Mouse (Mus musculus): ENCODE results near the gene Pygm. TPM values are rescaled to one million over a fixed set of nuclear protein-coding genes. Genes with fewer than 3 reads are reported as not detected.
A peak's percentile ranks its signal among the peaks of the same experiment; 100 is the strongest.

The Pygm gene
- polyA plus RNA-seq (2016; fragmentation: Nextera tagmentation; extraction: Ambion mirVana), result 4.7 and 5.5 TPM in 2 replicates

DNA sequence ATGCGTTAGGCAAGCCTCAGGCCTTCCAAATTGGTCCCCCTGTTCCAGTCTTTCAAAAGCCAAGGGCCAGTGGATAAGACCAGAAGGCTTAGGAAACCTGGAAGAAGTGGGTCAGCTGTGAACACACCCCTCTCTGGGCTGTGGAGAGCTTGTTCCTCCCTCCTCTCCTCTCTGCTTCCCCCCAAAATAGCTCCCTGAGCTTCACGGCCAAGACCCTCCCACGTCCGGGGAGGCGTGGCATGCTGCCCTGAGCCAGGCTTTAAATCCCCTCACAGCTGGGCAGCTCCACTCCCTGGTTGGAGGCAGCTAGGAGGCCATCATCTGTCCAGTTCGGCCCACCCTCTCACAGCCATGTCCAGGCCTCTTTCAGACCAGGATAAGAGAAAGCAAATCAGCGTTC is at the start of gene Pygm:
Gene Pygm (plus strand): TSS at position 272 of the 400 bp plus-strand sequence.
- no peak within 1 kb of the TSS for H3K27ac ChIP-seq

DNA sequence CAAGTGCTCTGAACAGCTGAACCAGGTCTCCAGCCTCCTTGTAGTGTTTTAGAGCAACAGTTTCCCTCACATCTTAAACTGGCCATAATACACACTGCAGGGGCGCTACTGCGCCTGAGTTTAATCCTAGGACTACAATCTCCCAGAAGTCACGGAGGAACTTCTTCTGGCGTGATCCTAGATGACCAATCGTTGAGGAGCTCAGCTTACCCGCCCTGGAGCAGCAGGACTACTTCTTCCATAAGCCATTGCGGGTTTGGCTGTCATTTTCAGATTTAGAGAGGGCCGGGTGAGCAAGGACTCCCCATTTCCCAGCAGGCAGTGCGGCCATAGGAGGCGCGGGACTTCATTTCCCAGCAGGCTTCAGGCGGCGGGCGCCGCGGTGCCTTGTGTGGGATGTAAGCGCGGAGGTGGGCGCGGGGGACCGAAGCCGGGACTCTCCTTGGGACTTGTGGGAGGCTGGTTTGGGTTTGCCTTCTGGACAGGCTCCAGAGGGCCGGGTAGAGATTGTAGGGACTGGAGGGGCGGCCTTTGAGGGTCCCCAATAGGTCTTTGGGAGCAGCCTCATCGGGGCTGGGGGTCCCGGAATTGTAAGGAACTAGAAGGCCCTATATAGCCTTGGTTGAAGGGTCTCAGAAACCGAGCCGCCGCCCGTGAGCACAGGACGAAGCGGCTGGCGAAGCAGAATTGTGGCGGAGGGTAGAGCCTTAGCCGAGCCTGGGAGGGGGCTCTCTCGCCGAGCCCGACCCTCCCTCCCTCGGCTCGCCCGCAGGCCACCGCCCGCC is 49.3 kb upstream of the Pygm start, which contains the start of gene Men1:
Gene Men1 (plus strand): TSS at position 307 of the 785 bp plus-strand sequence.
- Histone ChIP-seq H3K27ac (peak within 1 kb of the TSS; percentile 46; the same call in 1 of the 2 replicates), H3K4me1 (peaks cover 29% of the 10 kb centered on the region), H3K36me3 (peaks cover 31% of the 10 kb centered on the region), H3K9ac (peak within 1 kb of the TSS; percentile 85), H3K27me3 (replicated peaks) (no peaks in the 10 kb centered on the region), H3K4me3 (peak within 1 kb of the TSS; percentile 89), H3K9me3 (no peaks in the 10 kb centered on the region), H3K4me2 (replicated peaks) (peak within 1 kb of the TSS; percentile 95)
- WGBS, result under 1% methylated on average over 43 of the region's 43 CpGs
- ATAC-seq (ENCODE audit: low FRiP score, low read depth), result peak; percentile 92

More for the DNA sequence above, at the start of gene Pygm:
- no peaks in the 10 kb centered on the region for H3K27me3 ChIP-seq (replicated peaks)
- H3K9me3 ChIP-seq, result no peaks in the 10 kb centered on the region
- 20% methylated on average over 7 of the region's 7 CpGs for WGBS
- H3K4me3 ChIP-seq, result no peak within 1 kb of the TSS
- H3K9ac ChIP-seq, result 0 out of 2 replicates have a peak within 1 kb of the TSS, but pooled peaks have one; percentile 5
- no peak within 1 kb of the TSS for H3K4me2 ChIP-seq (replicated peaks)
- H3K4me1 ChIP-seq, result peaks cover 8% of the 10 kb centered on the region; the same call in 1 of the 2 replicates
- ATAC-seq (ENCODE audit: low FRiP score, low read depth), result no peak
- no peaks in the 10 kb centered on the region for H3K36me3 ChIP-seq

DNA sequence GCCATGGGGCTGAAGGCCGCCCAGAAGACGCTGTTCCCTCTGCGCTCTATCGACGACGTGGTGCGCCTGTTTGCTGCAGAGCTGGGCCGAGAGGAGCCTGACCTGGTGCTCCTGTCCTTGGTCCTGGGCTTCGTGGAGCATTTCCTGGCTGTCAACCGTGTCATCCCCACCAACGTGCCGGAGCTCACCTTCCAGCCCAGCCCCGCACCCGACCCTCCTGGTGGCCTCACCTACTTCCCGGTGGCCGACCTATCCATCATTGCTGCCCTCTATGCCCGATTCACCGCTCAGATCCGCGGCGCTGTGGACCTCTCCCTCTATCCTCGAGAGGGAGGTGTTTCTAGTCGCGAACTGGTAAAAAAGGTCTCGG is 48.8 kb upstream of the Pygm start:
- Histone ChIP-seq H3K27ac (peak overlapping the region; percentile 46; the same call in 1 of the 2 replicates), H3K27me3 (replicated peaks) (no peaks in the 10 kb centered on the region), H3K4me1 (peaks cover 29% of the 10 kb centered on the region), H3K4me2 (replicated peaks) (peak overlapping the region; percentile 95), H3K9ac (peak overlapping the region; percentile 85), H3K9me3 (no peaks in the 10 kb centered on the region), H3K36me3 (peaks cover 37% of the 10 kb centered on the region), H3K4me3 (peak overlapping the region; percentile 89)
- whole genome bisulfite sequencing, result 0% methylated on average over 25 of the region's 25 CpGs
- ATAC-seq (ENCODE audit: low FRiP score, low read depth), result peak; percentile 59

DNA sequence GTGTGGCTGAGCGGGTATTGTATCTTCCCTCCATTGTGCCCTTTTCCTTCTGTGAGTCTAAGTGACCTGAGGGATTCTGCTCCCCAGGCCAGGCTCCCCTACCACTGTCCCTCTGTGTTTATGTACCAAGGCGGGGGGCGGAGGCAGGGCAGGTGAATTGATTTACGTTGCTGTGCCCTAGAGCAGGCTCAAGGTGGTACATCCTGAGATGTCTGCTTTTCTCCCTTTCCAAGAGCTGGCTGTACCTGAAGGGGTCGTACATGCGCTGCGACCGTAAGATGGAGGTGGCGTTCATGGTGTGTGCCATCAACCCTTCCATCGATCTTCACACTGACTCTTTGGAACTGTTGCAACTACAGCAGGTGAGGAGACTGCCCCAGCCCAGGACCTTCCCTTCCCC is 47.3 kb upstream of the Pygm start:
- no peak overlapping the region for H3K27ac ChIP-seq
- H3K4me3 ChIP-seq, result no peak overlapping the region
- peak overlapping the region; percentile 85 for H3K9ac ChIP-seq
- 95% methylated on average over 10 of the region's 10 CpGs for WGBS
- H3K27me3 ChIP-seq (replicated peaks), result no peaks in the 10 kb centered on the region
- H3K9me3 ChIP-seq, result no peaks in the 10 kb centered on the region
- H3K4me2 ChIP-seq (replicated peaks), result peak overlapping the region; percentile 95
- no peak for ATAC-seq (ENCODE audit: low FRiP score, low read depth)
- peaks cover 38% of the 10 kb centered on the region for H3K36me3 ChIP-seq
- peaks cover 37% of the 10 kb centered on the region for H3K4me1 ChIP-seq

DNA sequence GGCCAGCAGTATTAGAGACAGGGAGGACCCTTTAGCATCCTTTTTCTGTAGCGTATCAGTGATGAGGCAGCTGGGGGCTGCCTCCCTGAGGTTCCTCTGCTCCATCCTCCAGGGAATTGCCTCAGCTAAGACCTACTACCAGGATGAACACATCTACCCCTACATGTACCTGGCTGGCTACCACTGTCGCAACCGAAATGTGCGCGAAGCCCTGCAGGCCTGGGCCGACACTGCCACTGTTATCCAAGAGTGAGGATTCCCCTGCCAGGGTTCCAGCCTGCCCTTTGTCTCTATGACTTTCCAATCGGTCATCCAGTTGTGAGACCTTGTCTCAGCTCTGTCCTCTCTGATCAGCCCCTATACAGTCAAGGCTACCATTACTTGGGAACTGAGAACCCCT is 46.0 kb upstream of the Pygm start:
- no peak overlapping the region; the same call in 1 of the 2 replicates for H3K4me2 ChIP-seq (replicated peaks)
- 94% methylated on average over 7 of the region's 7 CpGs for WGBS
- H3K36me3 ChIP-seq, result peaks cover 44% of the 10 kb centered on the region
- no peaks in the 10 kb centered on the region for H3K27me3 ChIP-seq (replicated peaks)
- no peak overlapping the region for H3K9ac ChIP-seq
- H3K9me3 ChIP-seq, result no peaks in the 10 kb centered on the region
- no peak overlapping the region for H3K27ac ChIP-seq
- no peak overlapping the region for H3K4me3 ChIP-seq
- H3K4me1 ChIP-seq, result peaks cover 35% of the 10 kb centered on the region
- ATAC-seq (ENCODE audit: low FRiP score, low read depth), result no peak

DNA sequence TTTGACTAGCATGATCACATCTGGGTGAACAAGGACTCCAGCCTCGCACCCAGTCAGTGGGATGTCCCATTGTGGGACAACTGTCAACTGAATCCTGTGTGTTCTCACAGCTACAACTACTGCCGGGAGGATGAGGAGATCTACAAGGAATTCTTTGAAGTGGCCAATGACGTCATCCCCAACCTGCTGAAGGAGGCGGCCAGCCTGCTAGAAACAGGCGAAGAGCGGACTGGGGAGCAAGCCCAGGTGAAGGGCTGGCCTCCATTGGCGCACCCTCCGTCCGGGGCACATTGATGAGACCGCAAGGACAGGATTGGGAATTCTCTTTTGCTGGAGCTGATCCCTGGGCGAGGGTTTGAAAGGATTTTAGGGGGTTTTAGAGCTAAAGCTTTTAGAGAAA is 45.5 kb upstream of the Pygm start:
- Histone ChIP-seq H3K9me3 (no peaks in the 10 kb centered on the region), H3K27me3 (replicated peaks) (no peaks in the 10 kb centered on the region), H3K4me3 (no peak overlapping the region), H3K4me1 (peaks cover 35% of the 10 kb centered on the region), H3K9ac (no peak overlapping the region), H3K27ac (no peak overlapping the region), H3K36me3 (peaks cover 49% of the 10 kb centered on the region), H3K4me2 (replicated peaks) (no peak overlapping the region)
- 93% methylated on average over 11 of the region's 11 CpGs for WGBS
- no peak for ATAC-seq (ENCODE audit: low FRiP score, low read depth)

DNA sequence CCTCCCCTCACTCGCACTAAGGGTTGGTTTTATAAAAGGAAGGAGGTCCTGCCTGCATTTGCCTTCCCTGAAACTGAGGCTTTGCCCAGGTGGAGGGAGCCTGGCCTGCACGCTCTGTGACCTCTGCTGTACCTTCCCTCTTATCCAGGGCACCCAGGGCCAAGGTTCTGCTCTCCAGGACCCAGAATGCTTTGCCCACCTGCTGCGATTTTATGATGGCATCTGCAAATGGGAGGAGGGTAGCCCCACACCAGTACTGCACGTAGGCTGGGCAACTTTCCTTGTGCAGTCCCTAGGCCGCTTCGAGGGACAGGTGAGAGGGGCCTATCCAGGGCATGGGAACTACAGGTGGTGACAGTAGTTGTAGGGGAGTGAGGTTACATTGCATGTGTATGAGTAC is 45.0 kb upstream of the Pygm start:
- 92% methylated on average over 6 of the region's 6 CpGs for WGBS
- Histone ChIP-seq H3K4me2 (replicated peaks) (no peak overlapping the region), H3K36me3 (peaks cover 54% of the 10 kb centered on the region), H3K27me3 (replicated peaks) (no peaks in the 10 kb centered on the region), H3K27ac (no peak overlapping the region), H3K4me1 (peaks cover 35% of the 10 kb centered on the region), H3K4me3 (no peak overlapping the region), H3K9ac (no peak overlapping the region), H3K9me3 (no peaks in the 10 kb centered on the region)
- no peak for ATAC-seq (ENCODE audit: low FRiP score, low read depth)

DNA sequence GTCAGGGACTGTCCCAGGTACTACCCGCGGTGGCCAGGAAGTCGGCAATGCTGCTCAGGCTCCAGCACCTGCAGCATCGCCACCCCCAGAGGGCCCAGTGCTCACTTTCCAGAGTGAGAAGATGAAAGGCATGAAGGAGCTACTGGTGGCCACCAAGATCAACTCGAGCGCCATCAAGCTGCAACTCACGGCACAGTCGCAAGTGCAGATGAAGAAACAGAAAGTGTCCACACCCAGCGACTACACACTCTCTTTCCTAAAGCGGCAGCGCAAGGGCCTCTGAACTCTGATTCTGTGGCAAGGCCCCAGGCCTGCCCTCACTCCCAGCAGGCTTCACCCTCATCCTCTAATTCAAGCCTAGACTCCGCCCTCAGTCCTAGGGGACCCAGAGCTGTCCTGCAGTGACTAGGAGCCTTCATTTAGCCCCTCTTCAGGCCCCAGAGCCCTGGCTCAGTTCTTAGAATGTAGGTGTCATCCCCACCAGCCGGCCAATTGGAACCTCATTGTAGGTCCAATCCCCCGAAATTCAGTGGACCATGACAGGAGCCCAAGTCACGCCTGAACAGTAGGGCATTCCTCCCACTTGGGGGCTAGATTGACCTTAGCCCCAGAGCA is 44.2 kb upstream of the Pygm start:
- Histone ChIP-seq H3K4me3 (no peak overlapping the region), H3K36me3 (peaks cover 60% of the 10 kb centered on the region), H3K27ac (no peak overlapping the region), H3K4me2 (replicated peaks) (no peak overlapping the region; the same call in 1 of the 2 replicates), H3K27me3 (replicated peaks) (no peaks in the 10 kb centered on the region), H3K4me1 (peaks cover 35% of the 10 kb centered on the region), H3K9ac (no peak overlapping the region), H3K9me3 (no peaks in the 10 kb centered on the region)
- WGBS, result 75% methylated on average over 15 of the region's 15 CpGs
- no peak for ATAC-seq (ENCODE audit: low FRiP score, low read depth)

DNA sequence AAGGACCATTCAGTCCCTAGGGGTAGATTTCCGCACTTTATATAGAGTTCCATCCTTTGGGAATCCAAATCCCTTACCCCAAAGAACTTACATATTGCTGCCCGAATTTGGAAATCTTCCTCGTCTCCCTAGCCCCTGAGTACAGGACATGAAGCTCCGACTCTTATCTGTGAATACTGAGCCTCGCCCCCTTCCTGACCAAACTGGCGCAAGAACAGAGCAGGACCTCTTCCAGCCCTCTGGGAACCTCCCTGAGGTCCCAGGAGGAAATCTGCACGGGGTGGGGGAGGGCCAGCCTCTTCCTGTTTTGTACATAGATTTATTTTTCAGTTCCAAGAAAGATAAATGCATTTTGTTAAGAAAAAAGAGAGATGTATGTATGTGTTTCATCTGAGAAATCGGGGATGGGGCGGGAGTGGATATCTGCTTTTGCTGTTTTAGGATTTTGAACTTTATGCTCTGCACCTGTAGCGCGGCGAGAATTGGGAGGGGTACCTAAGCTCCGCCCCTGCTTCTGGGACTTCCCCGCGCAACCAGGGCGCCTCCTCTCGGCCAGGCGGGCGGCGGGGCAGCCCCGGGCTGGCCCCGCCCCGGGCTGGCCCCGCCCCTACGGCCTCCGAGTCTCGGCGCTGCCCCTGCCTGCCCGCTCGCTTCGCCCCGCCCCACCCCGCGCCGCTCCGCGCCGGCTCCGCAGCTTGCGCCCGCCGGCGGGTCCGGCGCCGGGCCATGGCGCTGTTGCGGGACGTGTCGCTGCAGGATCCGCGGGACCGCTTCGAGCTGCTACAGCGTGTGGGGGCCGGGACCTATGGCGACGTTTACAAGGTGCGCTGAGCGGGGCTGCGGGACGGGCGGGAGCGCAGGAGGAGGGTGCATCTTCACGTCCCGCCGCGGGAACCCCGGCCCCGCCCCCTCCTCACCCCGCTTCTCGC is 43.4 kb upstream of the Pygm start, which contains the start of gene Map4k2:
Gene Map4k2 (plus strand): TSS at position 612 of the 929 bp plus-strand sequence.
- Histone ChIP-seq H3K27ac (no peak within 1 kb of the TSS), H3K9me3 (no peaks in the 10 kb centered on the region), H3K4me2 (replicated peaks) (peak within 1 kb of the TSS; percentile 90), H3K36me3 (peaks cover 68% of the 10 kb centered on the region), H3K4me1 (peaks cover 31% of the 10 kb centered on the region), H3K27me3 (replicated peaks) (no peaks in the 10 kb centered on the region), H3K4me3 (peak within 1 kb of the TSS; percentile 55), H3K9ac (peak within 1 kb of the TSS; percentile 71)
- ATAC-seq (ENCODE audit: low FRiP score, low read depth), result peak; percentile 64
- 8% methylated on average over 72 of the region's 72 CpGs for WGBS

DNA sequence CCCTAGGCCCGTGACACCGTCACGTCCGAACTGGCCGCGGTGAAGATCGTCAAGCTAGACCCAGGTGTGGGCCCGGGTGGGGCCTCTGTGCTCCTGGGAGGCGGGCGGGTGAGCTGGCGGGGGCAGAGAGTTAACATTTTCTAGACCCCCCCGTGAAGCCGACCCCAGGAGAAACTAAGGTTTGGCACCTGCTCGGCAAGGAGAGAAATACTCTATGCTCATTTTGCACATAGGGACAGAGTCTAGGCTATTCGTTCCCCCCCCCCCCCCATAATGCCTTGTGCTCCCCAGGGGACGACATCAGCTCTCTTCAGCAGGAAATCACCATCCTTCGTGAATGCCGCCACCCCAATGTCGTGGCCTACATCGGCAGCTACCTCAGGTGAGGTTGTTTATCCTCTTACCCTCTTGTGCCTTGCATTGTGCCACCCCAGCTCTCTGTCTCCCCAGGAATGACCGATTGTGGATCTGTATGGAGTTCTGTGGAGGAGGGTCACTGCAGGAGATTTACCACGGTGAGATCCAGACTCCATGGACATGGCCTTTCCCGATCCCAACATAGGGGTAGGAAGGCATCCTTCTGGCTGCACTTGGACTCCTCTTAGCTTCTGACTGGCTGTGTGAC is 42.6 kb upstream of the Pygm start:
- Histone ChIP-seq H3K9ac (peak overlapping the region; percentile 71), H3K36me3 (peaks cover 76% of the 10 kb centered on the region), H3K9me3 (no peaks in the 10 kb centered on the region), H3K4me3 (peak overlapping the region; percentile 55), H3K27ac (no peak overlapping the region), H3K4me2 (replicated peaks) (peak overlapping the region; percentile 90), H3K4me1 (peaks cover 23% of the 10 kb centered on the region), H3K27me3 (replicated peaks) (no peaks in the 10 kb centered on the region)
- WGBS, result 14% methylated on average over 23 of the region's 23 CpGs
- ATAC-seq (ENCODE audit: low FRiP score, low read depth), result no peak; the same call in 1 of the 2 replicates

DNA sequence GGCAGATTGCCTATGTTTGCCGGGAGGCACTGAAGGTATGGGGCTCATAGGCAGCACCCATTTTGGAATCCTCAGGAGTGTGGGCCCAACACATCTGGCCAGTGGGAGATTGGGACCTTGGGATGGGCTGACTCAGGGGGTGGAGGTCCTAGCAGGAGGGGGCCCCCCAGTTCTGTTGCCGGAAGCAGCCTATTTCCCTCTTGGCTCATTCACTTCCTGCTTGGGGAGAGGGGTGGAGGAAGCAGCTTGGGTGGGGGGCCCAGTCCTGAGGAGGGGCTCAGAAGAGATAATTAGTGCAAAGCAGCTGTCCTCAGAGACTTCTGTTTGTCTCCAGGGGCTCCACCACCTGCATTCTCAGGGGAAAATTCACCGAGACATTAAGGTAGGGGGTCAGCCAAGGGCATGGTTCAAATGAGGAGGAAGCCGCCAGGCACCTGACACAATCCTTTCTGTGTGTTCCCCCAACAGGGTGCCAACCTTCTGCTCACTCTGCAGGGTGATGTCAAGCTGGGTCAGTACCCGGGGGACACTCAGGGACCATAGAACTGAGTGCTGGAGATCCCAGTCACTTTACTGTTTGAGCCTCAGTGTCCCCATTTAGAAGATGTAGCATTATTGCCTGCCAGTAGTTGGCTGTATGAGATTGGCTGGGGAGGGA is 41.8 kb upstream of the Pygm start:
- 80% methylated on average over 5 of the region's 5 CpGs for WGBS
- H3K27me3 ChIP-seq (replicated peaks), result no peaks in the 10 kb centered on the region
- H3K4me3 ChIP-seq, result no peak overlapping the region
- H3K36me3 ChIP-seq, result peaks cover 77% of the 10 kb centered on the region
- peaks cover 15% of the 10 kb centered on the region for H3K4me1 ChIP-seq
- no peak for ATAC-seq (ENCODE audit: low FRiP score, low read depth)
- no peaks in the 10 kb centered on the region for H3K9me3 ChIP-seq
- peak overlapping the region; percentile 20; the same call in 1 of the 2 replicates for H3K4me2 ChIP-seq (replicated peaks)
- no peak overlapping the region for H3K27ac ChIP-seq
- no peak overlapping the region for H3K9ac ChIP-seq

Measured in neural tube, embryonic 12.5 days (tissue).